Mouse (Mus musculus): Measurements from ENCODE around the gene Mrto4. TPM values are rescaled to one million over a fixed set of nuclear protein-coding genes. Genes with fewer than 3 reads are reported as not detected.
A peak's percentile ranks its signal among the peaks of the same experiment; 100 is the strongest.

The Mrto4 gene
- polyA plus RNA-seq, 2 experiments: 57.9 to 86.7 TPM

DNA sequence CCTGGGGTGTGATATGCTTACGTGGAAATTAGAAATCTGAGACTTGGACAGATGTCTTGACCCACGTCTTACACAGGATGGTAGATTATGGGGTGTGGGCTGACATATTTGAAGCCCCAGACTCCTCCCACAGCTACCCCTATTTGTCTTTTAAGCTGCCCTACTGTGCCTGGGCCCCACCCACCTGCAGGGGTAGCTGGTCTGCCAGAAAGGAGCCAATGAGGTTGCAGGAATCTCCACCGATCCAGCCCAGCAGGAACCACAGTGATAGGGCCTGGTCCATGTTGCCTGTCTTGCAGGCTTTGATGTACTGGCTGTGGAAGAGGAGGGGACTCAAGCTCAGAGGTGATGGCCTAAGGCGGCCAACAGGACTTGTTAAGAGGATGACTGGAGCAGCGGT is 50.1 kb downstream of the Mrto4 start:
- peaks cover 0 to 3% of the 10 kb centered on the region in 2 experiments; a peak in 1 of 4 replicates for H3K4me1 ChIP-seq (replicated peaks; ENCODE audit: control insufficient read depth in 2 of 2, insufficient read depth in 2 of 2, low read length in 1 of 2)
- H3K27me3 ChIP-seq (ENCODE audit: control insufficient read depth, insufficient read depth, low read length): no peaks in the 10 kb centered on the region
- WGBS (ENCODE audit: insufficient replicate concordance): 66% methylated on average over 5 of the region's 5 CpGs
- H3K27ac ChIP-seq: no peak overlapping the region
- H3K4me2 ChIP-seq (ENCODE audit: low read depth): no peak overlapping the region
- no peak overlapping the region for H3K9ac ChIP-seq (replicated peaks)
- no peak for TF ChIP-seq CTCF (IDR thresholded peaks at IDR 0.05; ENCODE audit: low read depth)
- TF ChIP-seq EP300 (IDR thresholded peaks at IDR 0.05; ENCODE audit: low read depth): no peak
- DNase-seq (ENCODE audit: low read depth in 3 of 3, low spot score in 3 of 3): no peak
- no peak overlapping the region for H3K4me3 ChIP-seq (ENCODE audit: insufficient read depth in 1 of 2, low read depth in 2 of 2, low read length in 2 of 2)
- no peaks in the 10 kb centered on the region for H3K36me3 ChIP-seq (replicated peaks; ENCODE audit: control insufficient read depth, insufficient read depth, low read depth)
- no peaks in the 10 kb centered on the region for H3K9me3 ChIP-seq (ENCODE audit: control insufficient read depth, low read length)
- ATAC-seq (ENCODE audit: insufficient read depth): no peak

DNA sequence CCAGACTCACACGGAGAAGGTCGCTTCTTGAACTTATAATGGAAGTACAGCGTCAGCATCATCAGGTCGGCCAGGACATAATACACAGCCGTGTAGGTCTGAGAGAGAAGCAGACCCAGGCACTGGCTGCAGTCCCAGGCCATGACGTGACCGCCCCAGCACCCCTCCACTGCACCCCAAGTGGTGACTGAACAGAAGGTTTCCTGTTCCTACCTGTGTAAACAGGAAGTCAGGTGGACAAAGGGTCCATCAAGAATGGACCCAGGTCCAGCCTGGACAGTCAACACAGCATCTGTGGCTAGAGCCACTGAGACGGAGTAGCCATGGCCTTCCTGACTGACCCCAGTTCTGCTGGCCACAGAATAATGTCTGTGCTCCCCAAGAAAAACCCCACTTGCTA is 50.6 kb downstream of the Mrto4 start:
- Histone ChIP-seq H3K9ac (replicated peaks) (no peak overlapping the region), H3K27me3 (ENCODE audit: control insufficient read depth, insufficient read depth, low read length) (no peaks in the 10 kb centered on the region), H3K4me3 (ENCODE audit: insufficient read depth in 1 of 2, low read depth in 2 of 2, low read length in 2 of 2) (no peak overlapping the region), H3K9me3 (ENCODE audit: control insufficient read depth, low read length) (no peaks in the 10 kb centered on the region), H3K27ac (no peak overlapping the region), H3K4me2 (ENCODE audit: low read depth) (no peak overlapping the region), H3K4me1 (replicated peaks; ENCODE audit: control insufficient read depth in 2 of 2, insufficient read depth in 2 of 2, low read length in 1 of 2) (peaks cover 0 to 3% of the 10 kb centered on the region in 2 experiments; a peak in 1 of 4 replicates), H3K36me3 (replicated peaks; ENCODE audit: control insufficient read depth, insufficient read depth, low read depth) (no peaks in the 10 kb centered on the region)
- DNase-seq (ENCODE audit: low read depth in 3 of 3, low spot score in 3 of 3): no peak
- TF ChIP-seq EP300 (IDR thresholded peaks at IDR 0.05; ENCODE audit: low read depth) (no peak), CTCF (IDR thresholded peaks at IDR 0.05; ENCODE audit: low read depth) (no peak)
- ATAC-seq (ENCODE audit: insufficient read depth): no peak
- 79% methylated on average over 8 of the region's 8 CpGs for WGBS (ENCODE audit: insufficient replicate concordance)

- WGBS (ENCODE audit: insufficient replicate concordance): 67% methylated on average over 12 of the region's 12 CpGs
Measured at GRCm38 (mm10) chr4:139298671-139299366, 53.6 kb downstream of the Mrto4 start.

GRCm38 (mm10) chr4:139297566-139297965 is 54.8 kb downstream of the Mrto4 start:
- Histone ChIP-seq H3K4me3 (ENCODE audit: insufficient read depth in 1 of 2, low read depth in 2 of 2, low read length in 2 of 2) (no peak overlapping the region), H3K4me1 (replicated peaks; ENCODE audit: control insufficient read depth in 2 of 2, insufficient read depth in 2 of 2, low read length in 1 of 2) (peaks cover 0 to 3% of the 10 kb centered on the region in 2 experiments; a peak in 1 of 4 replicates), H3K27me3 (ENCODE audit: control insufficient read depth, insufficient read depth, low read length) (no peaks in the 10 kb centered on the region), H3K36me3 (replicated peaks; ENCODE audit: control insufficient read depth, insufficient read depth, low read depth) (no peaks in the 10 kb centered on the region), H3K9me3 (ENCODE audit: control insufficient read depth, low read length) (no peaks in the 10 kb centered on the region), H3K4me2 (ENCODE audit: low read depth) (no peak overlapping the region), H3K9ac (replicated peaks) (no peak overlapping the region), H3K27ac (no peak overlapping the region)
- 70% methylated on average over 4 of the region's 4 CpGs for whole genome bisulfite sequencing (ENCODE audit: insufficient replicate concordance)
- no peak for ATAC-seq (ENCODE audit: insufficient read depth)
- TF ChIP-seq EP300 (IDR thresholded peaks at IDR 0.05; ENCODE audit: low read depth) (no peak), CTCF (IDR thresholded peaks at IDR 0.05; ENCODE audit: low read depth) (no peak)
- no peak for DNase-seq (ENCODE audit: low read depth in 3 of 3, low spot score in 3 of 3)

More at GRCm38 (mm10) chr4:139298671-139299366, 53.6 kb downstream of the Mrto4 start:
- H3K27me3 ChIP-seq (ENCODE audit: control insufficient read depth, insufficient read depth, low read length): no peaks in the 10 kb centered on the region
- no peak overlapping the region for H3K4me2 ChIP-seq (ENCODE audit: low read depth)
- ATAC-seq (ENCODE audit: insufficient read depth) (0 out of 2 replicates have a peak, but pooled peaks have one; percentile 12), DNase-seq (ENCODE audit: low read depth in 3 of 3, low spot score in 3 of 3) (no peak)
- no peak overlapping the region for H3K27ac ChIP-seq
- H3K9ac ChIP-seq (replicated peaks): no peak overlapping the region
- H3K4me1 ChIP-seq (replicated peaks; ENCODE audit: control insufficient read depth in 2 of 2, insufficient read depth in 2 of 2, low read length in 1 of 2): peaks cover 0 to 3% of the 10 kb centered on the region in 2 experiments; a peak in 1 of 4 replicates
- H3K4me3 ChIP-seq (ENCODE audit: insufficient read depth in 1 of 2, low read depth in 2 of 2, low read length in 2 of 2): no peak overlapping the region
- no peaks in the 10 kb centered on the region for H3K9me3 ChIP-seq (ENCODE audit: control insufficient read depth, low read length)
- H3K36me3 ChIP-seq (replicated peaks; ENCODE audit: control insufficient read depth, insufficient read depth, low read depth): no peaks in the 10 kb centered on the region
- TF ChIP-seq CTCF (IDR thresholded peaks at IDR 0.05; ENCODE audit: low read depth): no peak
- TF ChIP-seq EP300 (IDR thresholded peaks at IDR 0.05; ENCODE audit: low read depth): no peak

Small RNAs within 50 kb of the gene (microRNA-seq; reads per million reads assigned to microRNA genes)
- gene Gm24245 (not detected), gene Gm25732 (not detected)

Other genes starting within 250 kb of the Mrto4 start
- 29.1 and 94.0 TPM in 2 replicates for gene Minos1, start 221.5 kb downstream of the Mrto4 start, polyA plus RNA-seq (2012; rRNA removed)
- 391 and 424 TPM in 2 replicates for gene Minos1, start 221.5 kb downstream of the Mrto4 start, polyA plus RNA-seq (2014; fragmentation: Nextera tagmentation; extraction: Ambion mirVana)
- 55.4 and 63.0 TPM in 2 replicates for gene Capzb, start 159.7 kb downstream of the Mrto4 start, polyA plus RNA-seq (2012; rRNA removed)
- gene Capzb, start 159.7 kb downstream of the Mrto4 start, polyA plus RNA-seq (2014; fragmentation: Nextera tagmentation; extraction: Ambion mirVana): 105 and 110 TPM in 2 replicates
- gene Pqlc2, start 41.9 kb downstream of the Mrto4 start, polyA plus RNA-seq (2012; rRNA removed): 7.9 and 8.1 TPM in 2 replicates
- 8.6 and 9.7 TPM in 2 replicates for gene Pqlc2, start 41.9 kb downstream of the Mrto4 start, polyA plus RNA-seq (2014; fragmentation: Nextera tagmentation; extraction: Ambion mirVana)
- gene Akr7a5, start 41.8 kb downstream of the Mrto4 start, polyA plus RNA-seq (2012; rRNA removed): 8.3 and 9.8 TPM in 2 replicates
- 28.4 and 34.2 TPM in 2 replicates for gene Akr7a5, start 41.8 kb downstream of the Mrto4 start, polyA plus RNA-seq (2014; fragmentation: Nextera tagmentation; extraction: Ambion mirVana)
- 9.4 and 10.6 TPM in 2 replicates for gene Emc1, start within 50 bp of the Mrto4 start, polyA plus RNA-seq (2012; rRNA removed)
- 5.3 and 6.5 TPM in 2 replicates for gene Emc1, start within 50 bp of the Mrto4 start, polyA plus RNA-seq (2014; fragmentation: Nextera tagmentation; extraction: Ambion mirVana)
- 55.5 and 58.9 TPM in 2 replicates for gene Ubr4, start within 50 bp of the Mrto4 start, polyA plus RNA-seq (2012; rRNA removed)
- 34.0 and 38.9 TPM in 2 replicates for gene Ubr4, start within 50 bp of the Mrto4 start, polyA plus RNA-seq (2014; fragmentation: Nextera tagmentation; extraction: Ambion mirVana)
- 1.0 and 1.4 TPM in 2 replicates for gene Iffo2, start 178.0 kb upstream of the Mrto4 start, polyA plus RNA-seq (2012; rRNA removed)
- 0.56 and 0.71 TPM in 2 replicates for gene Iffo2, start 178.0 kb upstream of the Mrto4 start, polyA plus RNA-seq (2014; fragmentation: Nextera tagmentation; extraction: Ambion mirVana)

All from liver, embryonic 14.5 days (tissue).